Mouse (Mus musculus): ENCODE measurements around the gene Nfib. TPM values are rescaled to one million over a fixed set of nuclear protein-coding genes. Genes with fewer than 3 reads are reported as not detected.

Nfib gene
- total and polyA plus RNA-seq, 3 experiments, result not detected

DNA sequence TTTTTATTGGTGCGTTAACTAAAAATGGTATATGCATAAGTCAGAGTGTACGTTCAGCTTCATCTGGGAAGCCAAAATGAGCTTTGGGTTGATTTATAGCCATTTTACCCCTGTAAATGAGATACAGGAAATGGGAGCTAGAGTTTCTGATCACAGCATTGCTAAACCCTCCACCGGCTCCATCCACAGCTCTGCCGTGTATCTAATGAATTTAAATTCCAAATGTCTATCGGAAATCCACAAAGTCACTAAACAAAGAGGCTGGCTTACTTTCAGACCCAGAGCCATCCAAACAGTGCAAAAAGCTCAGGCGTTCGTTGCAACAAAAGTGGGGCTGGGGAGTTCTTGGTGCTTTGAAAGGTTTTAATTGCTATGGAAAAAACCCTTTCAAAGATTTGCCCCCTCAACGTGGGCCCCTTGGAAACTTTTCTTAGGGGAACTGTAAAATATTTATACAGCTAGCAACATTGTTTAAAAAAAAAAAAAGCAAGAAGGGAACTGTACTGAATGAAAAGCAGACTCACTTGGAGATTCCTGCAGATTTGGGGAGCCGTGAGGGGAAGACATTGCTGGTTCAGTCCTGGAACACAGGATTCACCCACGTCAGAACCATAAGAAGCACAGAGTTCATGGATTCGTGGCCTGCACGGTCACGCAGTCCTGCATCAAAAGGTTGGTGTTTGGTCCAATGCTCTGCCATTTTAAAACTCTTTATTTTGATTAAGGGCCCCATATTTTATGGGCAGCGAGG lies 100.3 kb downstream of the Nfib start:
- TF ChIP-seq MAX (IDR thresholded peaks at IDR 0.05; ENCODE audit: low read length) (no peak), ELF1 (IDR thresholded peaks at IDR 0.05; ENCODE audit: low read depth, low read length) (no peak), TBP (IDR thresholded peaks at IDR 0.05; ENCODE audit: low read depth, low read length) (no peak)
- H3K9me3 ChIP-seq (replicated peaks; ENCODE audit: insufficient read depth, low read length), result no peaks in the 10 kb centered on the region
- no peak for DNase-seq (ENCODE audit: low read depth, low spot score)
- no peak overlapping the region for H3K27ac ChIP-seq (ENCODE audit: control insufficient read depth, low read depth, low read length)
- no peak overlapping the region for H3K4me3 ChIP-seq (ENCODE audit: control insufficient read depth in 1 of 2, insufficient read depth in 1 of 2, low read depth in 2 of 2, low read length in 2 of 2)
- no peak overlapping the region for H3K9ac ChIP-seq (ENCODE audit: control insufficient read depth, low read depth, low read length, poor library complexity, severe bottlenecking)
- H3K27me3 ChIP-seq (ENCODE audit: control insufficient read depth in 1 of 2, insufficient read depth in 2 of 2, low read length in 2 of 2), result no peaks in the 10 kb centered on the region
- H3K79me2 ChIP-seq (ENCODE audit: control insufficient read depth, insufficient read depth, low read length, poor library complexity), result no peaks in the 10 kb centered on the region
- no peaks in the 10 kb centered on the region for H3K36me3 ChIP-seq (ENCODE audit: control insufficient read depth in 1 of 2, insufficient read depth in 2 of 2, low read length in 2 of 2)
- H3K4me1 ChIP-seq (ENCODE audit: control insufficient read depth in 1 of 2, insufficient read depth in 2 of 2, low read length in 2 of 2), result no peaks in the 10 kb centered on the region

DNA sequence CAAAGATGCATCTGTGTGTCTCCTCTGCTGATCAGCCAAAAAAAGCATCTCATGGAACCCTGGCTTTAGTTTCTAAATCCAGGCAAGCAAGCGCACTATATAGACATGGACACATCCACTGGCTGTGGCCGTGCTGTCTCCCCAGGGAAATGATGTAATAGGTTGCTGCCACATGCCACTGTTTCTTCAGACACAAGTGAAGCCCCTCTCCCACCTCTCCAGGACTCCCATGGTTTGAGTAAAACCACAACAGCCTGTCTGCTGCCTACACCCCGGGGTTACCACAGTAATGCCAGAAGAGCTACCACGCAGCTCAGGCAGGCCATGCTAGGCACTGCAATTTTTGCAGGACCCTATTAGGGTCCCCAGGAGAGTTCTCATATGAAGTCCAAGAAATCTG lies 101.0 kb downstream of the Nfib start:
- Histone ChIP-seq H3K4me3 (ENCODE audit: control insufficient read depth in 1 of 2, insufficient read depth in 1 of 2, low read depth in 2 of 2, low read length in 2 of 2) (no peak overlapping the region), H3K36me3 (ENCODE audit: control insufficient read depth in 1 of 2, insufficient read depth in 2 of 2, low read length in 2 of 2) (no peaks in the 10 kb centered on the region), H3K4me1 (ENCODE audit: control insufficient read depth in 1 of 2, insufficient read depth in 2 of 2, low read length in 2 of 2) (no peaks in the 10 kb centered on the region), H3K9me3 (replicated peaks; ENCODE audit: insufficient read depth, low read length) (no peaks in the 10 kb centered on the region), H3K79me2 (ENCODE audit: control insufficient read depth, insufficient read depth, low read length, poor library complexity) (no peaks in the 10 kb centered on the region), H3K9ac (ENCODE audit: control insufficient read depth, low read depth, low read length, poor library complexity, severe bottlenecking) (no peak overlapping the region), H3K27me3 (ENCODE audit: control insufficient read depth in 1 of 2, insufficient read depth in 2 of 2, low read length in 2 of 2) (no peaks in the 10 kb centered on the region), H3K27ac (ENCODE audit: control insufficient read depth, low read depth, low read length) (no peak overlapping the region)
- TF ChIP-seq TCF12 (IDR thresholded peaks at IDR 0.05; ENCODE audit: low read depth, low read length) (no peak), MAX (IDR thresholded peaks at IDR 0.05; ENCODE audit: low read length) (no peak), CTCF (IDR thresholded peaks at IDR 0.05 in 2 of 3, conservative IDR thresholded peaks at IDR 0.05 in 1 of 3; ENCODE audit: control insufficient read depth in 1 of 3, insufficient read depth in 1 of 3, low read depth in 2 of 3, low read length in 3 of 3, poor library complexity in 1 of 3, severe bottlenecking in 1 of 3) (no peak), UBTF (IDR thresholded peaks at IDR 0.05; ENCODE audit: borderline replicate concordance, insufficient read depth, low read depth, low read length) (no peak), JUND (IDR thresholded peaks at IDR 0.05; ENCODE audit: low read depth, low read length) (no peak), MAZ (IDR thresholded peaks at IDR 0.05; ENCODE audit: low read depth, low read length) (no peak), ZNF384 (IDR thresholded peaks at IDR 0.05; ENCODE audit: low read depth, low read length) (no peak), CHD1 (IDR thresholded peaks at IDR 0.05; ENCODE audit: low read depth, low read length) (no peak), SIN3A (IDR thresholded peaks at IDR 0.05; ENCODE audit: low read length) (no peak), POLR2AphosphoS2 (IDR thresholded peaks at IDR 0.05; ENCODE audit: low read length) (no peak), MXI1 (IDR thresholded peaks at IDR 0.05; ENCODE audit: low read depth, low read length) (no peak), TBP (IDR thresholded peaks at IDR 0.05; ENCODE audit: low read depth, low read length) (no peak), NRF1 (IDR thresholded peaks at IDR 0.05; ENCODE audit: insufficient read depth, low read depth, low read length, poor library complexity, severe bottlenecking) (no peak), MAFK (IDR thresholded peaks at IDR 0.05; ENCODE audit: borderline replicate concordance, low read depth, low read length) (no peak), RAD21 (IDR thresholded peaks at IDR 0.05; ENCODE audit: low read depth, low read length) (no peak), EP300 (IDR thresholded peaks at IDR 0.05; ENCODE audit: low read depth in 1 of 2, low read length in 2 of 2) (no peak)
- DNase-seq (ENCODE audit: low read depth, low spot score), result no peak
